Mouse (Mus musculus) ES-E14 (cell line): ENCODE data around the gene Gm3045. TPM values are rescaled to one million over a fixed set of nuclear protein-coding genes. Genes with fewer than 3 reads are reported as not detected.

Source experiments
- DNase-seq: peaks from one replicate; pipeline ENCODE4 v3.0.0-alpha.2; 2013; ENCODE audit warnings: low read depth, low spot score
- H3K27ac ChIP-seq: 2 replicates; pipeline ENCODE4 v1.5.1; 2012; ENCODE audit warnings: low read depth, mild to moderate bottlenecking, low read length, moderate library complexity, mixed read lengths; ENCODE audit not compliant: poor library complexity, insufficient read depth, severe bottlenecking
- H3K36me3 ChIP-seq: 2 replicates; pipeline ENCODE4 v1.6.1; 2012; ENCODE audit warnings: mild to moderate bottlenecking, low read length, moderate library complexity, mixed read lengths; ENCODE audit not compliant: control insufficient read depth, poor library complexity, insufficient read depth, severe bottlenecking
- H3K4me1 ChIP-seq, 2 experiments: fragments of 150-350 bp in 1 of 2; sonication (generic) in 1 of 2; 2 replicates each; pipeline ENCODE4 v1.6.1; 2012; ENCODE audit warnings: low read length in 2 of 2, mild to moderate bottlenecking in 1 of 2, mixed read lengths in 1 of 2; ENCODE audit not compliant: control insufficient read depth in 2 of 2, insufficient read depth in 2 of 2, poor library complexity in 1 of 2
- H3K4me3 ChIP-seq, 2 experiments: fragments of 150-350 bp in 1 of 2; sonication (generic) in 1 of 2; 2 replicates each; pipeline ENCODE4 v1.5.1; 2012; ENCODE audit warnings: low read length in 2 of 2, low read depth in 1 of 2, mild to moderate bottlenecking in 1 of 2, mixed read lengths in 1 of 2; ENCODE audit not compliant: insufficient read depth in 1 of 2, poor library complexity in 1 of 2, severe bottlenecking in 1 of 2
- H3K9ac ChIP-seq: 2 replicates; pipeline ENCODE4 v1.6.1; 2012; ENCODE audit warnings: low read depth, mild to moderate bottlenecking, low read length, mixed read lengths; ENCODE audit not compliant: poor library complexity, insufficient read depth, severe bottlenecking
- H3K9me3 ChIP-seq: fragments of 150-350 bp; sonication (generic); 2 replicates; pipeline ENCODE4 v1.6.1; 2012; ENCODE audit warnings: low read depth, mild to moderate bottlenecking, low read length; ENCODE audit not compliant: control insufficient read depth, insufficient read depth
- CHD2 ChIP-seq: IDR thresholded peaks from 2 replicates; pipeline ENCODE4 v1.6.1; 2014; ENCODE audit warnings: mild to moderate bottlenecking, low read depth, low read length, inconsistent platforms
- HCFC1 ChIP-seq: IDR thresholded peaks from 2 replicates; pipeline ENCODE4 v1.6.1; 2012; ENCODE audit warnings: low read length, inconsistent platforms, borderline replicate concordance; ENCODE audit not compliant: insufficient read depth
- MAFK ChIP-seq: IDR thresholded peaks from 2 replicates; pipeline ENCODE4 v1.6.1; 2014; ENCODE audit warnings: mild to moderate bottlenecking, low read depth, low read length, inconsistent platforms; ENCODE audit not compliant: insufficient read depth
- ZC3H11A ChIP-seq: IDR thresholded peaks from 2 replicates; pipeline ENCODE4 v1.6.1; 2012; ENCODE audit warnings: low read depth, mild to moderate bottlenecking, inconsistent platforms, low read length, borderline replicate concordance
- ZNF384 ChIP-seq: IDR thresholded peaks from 2 replicates; pipeline ENCODE4 v1.6.1; 2012; ENCODE audit warnings: low read depth, low read length, inconsistent platforms
- in situ Hi-C, 2 experiments: fragments of 600-800 bp; cut with MboI; formaldehyde crosslinking; loops; one replicate each; pipeline ENCODE4 v1.15.1; 2025; ENCODE audit warnings: low sequenced_read_pairs in 2 of 2, inconsistent platforms in 1 of 2; ENCODE audit not compliant: unreplicated experiment in 2 of 2
- total RNA-seq: library from RNA; depleted of rRNA; stranded (reverse); fragments of 300-350 nt; gene quantifications from 2 replicates; pipeline ENCODE4 v1.2.3, GENCODE M21; 2012

Gm3045 gene
- total RNA-seq, 1 experiment: not detected

DNA sequence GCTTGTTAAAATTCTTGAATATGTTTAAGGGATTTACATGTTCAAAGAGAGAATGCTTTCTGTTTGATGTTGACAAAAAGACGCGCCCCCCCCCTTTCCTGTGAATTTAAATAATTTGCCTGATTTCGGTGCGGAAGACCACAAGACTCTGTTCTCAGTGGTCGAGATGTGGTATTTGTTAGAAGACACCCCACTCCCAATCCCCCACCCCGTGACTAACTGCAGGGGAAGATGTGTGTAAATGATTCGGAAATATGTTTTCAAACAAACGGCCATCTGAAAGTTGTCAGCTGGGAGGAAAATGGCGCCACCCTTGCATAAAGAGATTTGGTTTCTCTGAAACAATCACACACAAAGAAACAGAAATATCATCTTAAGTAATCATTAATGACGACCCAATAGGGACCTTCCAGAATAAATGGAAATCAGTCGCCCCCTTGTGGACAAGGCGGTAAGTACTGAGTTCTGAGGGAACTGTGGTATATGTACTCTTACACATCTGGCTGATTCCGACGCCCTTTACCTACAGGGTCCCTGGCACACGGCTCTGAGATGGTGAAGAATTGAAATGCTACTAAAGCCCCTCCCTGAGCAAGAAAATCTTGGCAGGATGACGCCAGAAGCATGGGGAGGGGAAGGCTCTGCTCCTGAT, 4.2 kb upstream of the Gm3045 start:
- no peak overlapping the region for H3K9ac ChIP-seq
- in situ Hi-C loops: no loop called here
- no peak overlapping the region for H3K27ac ChIP-seq
- TF ChIP-seq ZC3H11A (peak; percentile 28; the same call in 1 of the 2 replicates), MAFK (no peak)
- no peaks in the 10 kb centered on the region for H3K36me3 ChIP-seq
- H3K4me3 ChIP-seq: no peak overlapping the region
- no peaks in the 10 kb centered on the region for H3K9me3 ChIP-seq
- peak; percentile 75 for DNase-seq
- H3K4me1 ChIP-seq: peaks cover 0 to 4% of the 10 kb centered on the region in 2 experiments; a peak in 1 of 4 replicates

DNA sequence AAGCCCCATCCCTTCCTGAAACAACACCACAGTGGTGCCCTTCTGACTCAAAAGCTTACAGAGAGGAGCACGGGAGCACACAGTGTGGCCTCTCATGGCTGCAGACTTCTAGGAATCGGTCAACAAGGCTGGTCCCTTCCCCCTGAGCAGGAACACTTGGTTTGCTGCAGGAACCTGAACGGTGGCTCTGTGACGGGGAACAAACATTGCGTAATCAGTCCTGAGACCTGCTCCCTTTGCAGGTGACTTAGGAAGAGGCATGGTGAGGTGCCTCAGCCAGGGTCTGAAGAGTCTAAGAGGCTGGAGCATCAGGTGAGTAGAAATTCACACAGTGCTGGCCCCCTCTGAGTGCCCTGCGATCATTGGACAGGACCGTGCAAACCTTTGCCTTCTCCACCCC, 463 bp upstream of the Gm3045 start:
- no peak overlapping the region for H3K9ac ChIP-seq
- in situ Hi-C loops: loop anchor here (5.0 to 25.0 kb wide), 2 partner anchors 139 to 144 kb away; partner anchors contain the start of gene Cxcl14 (in 1 of the 2)
- TF ChIP-seq ZNF384 (no peak), HCFC1 (no peak), CHD2 (no peak), MAFK (no peak), ZC3H11A (no peak)
- peaks cover 2 to 5% of the 10 kb centered on the region in 2 experiments; a peak in 1 of 4 replicates for H3K4me1 ChIP-seq
- H3K9me3 ChIP-seq: no peaks in the 10 kb centered on the region
- H3K36me3 ChIP-seq: no peaks in the 10 kb centered on the region
- no peak for DNase-seq
- H3K4me3 ChIP-seq: no peak overlapping the region
- H3K27ac ChIP-seq: no peak overlapping the region

DNA sequence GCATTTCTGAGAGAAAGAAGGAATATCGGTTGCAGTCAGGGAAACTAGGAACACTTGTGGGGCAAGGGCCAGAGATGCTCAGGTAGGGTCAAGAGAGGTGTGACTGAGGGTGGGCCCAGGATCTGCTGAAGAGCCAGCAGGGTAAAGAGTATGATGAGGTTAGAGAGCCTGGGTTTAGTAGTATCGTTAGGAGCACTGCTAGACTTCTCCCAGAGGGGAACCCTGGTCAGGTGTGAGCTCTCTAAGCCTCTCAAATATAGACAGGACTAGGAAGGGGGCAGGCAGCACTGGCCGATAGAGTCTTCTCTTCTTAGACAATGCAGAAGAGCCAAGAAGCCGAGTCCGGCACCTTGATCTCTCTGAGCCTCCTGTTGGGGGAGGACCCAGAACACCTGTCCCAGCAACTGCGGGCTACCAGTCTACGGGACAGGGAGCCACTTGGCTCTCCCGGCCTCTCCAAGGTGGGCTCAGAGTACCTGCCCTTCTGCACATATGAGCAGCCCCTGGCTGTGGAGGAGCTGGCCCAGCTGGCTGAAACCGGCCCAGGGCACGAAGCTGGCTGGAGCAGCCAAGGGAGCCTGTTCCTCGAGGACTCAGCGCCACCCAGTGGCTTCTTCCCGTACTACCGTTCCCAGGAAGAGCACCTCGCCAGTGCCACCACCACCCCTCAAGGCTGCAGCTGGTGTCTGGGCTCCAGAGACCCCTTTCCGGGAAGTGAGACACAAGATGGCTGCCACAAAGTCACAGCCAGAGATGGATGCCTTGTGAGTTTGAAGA, 2.5 kb downstream of the Gm3045 start:
- Histone ChIP-seq H3K36me3 (no peaks in the 10 kb centered on the region), H3K9ac (no peak overlapping the region), H3K4me3 (no peak overlapping the region), H3K9me3 (no peaks in the 10 kb centered on the region), H3K4me1 (peaks cover 2 to 11% of the 10 kb centered on the region in 2 experiments; a peak in 1 of 4 replicates), H3K27ac (no peak overlapping the region)
- peak; percentile 68 for DNase-seq
- in situ Hi-C loops: loop anchor here (5.0 to 25.0 kb wide), 2 partner anchors 142 to 147 kb away; partner anchors contain the start of gene Cxcl14 (in 1 of the 2)
- TF ChIP-seq CHD2 (no peak), HCFC1 (no peak), ZNF384 (no peak), MAFK (no peak), ZC3H11A (no peak)

GRCm38 (mm10) chr13:56432496-56432895, 6.1 kb downstream of the Gm3045 start:
- in situ Hi-C loops: loop anchor here in 1 of 2 experiments (25.0 kb wide), 1 partner anchor 145 kb away; the partner anchor contains the start of gene Cxcl14
- Histone ChIP-seq H3K4me3 (peak overlapping the region in 1 of 2 experiments; percentile 41; a peak in 1 of 4 replicates), H3K9me3 (no peaks in the 10 kb centered on the region), H3K9ac (no peak overlapping the region), H3K27ac (no peak overlapping the region), H3K4me1 (peaks cover 2 to 14% of the 10 kb centered on the region in 2 experiments; a peak in 1 of 4 replicates), H3K36me3 (no peaks in the 10 kb centered on the region)
- no peak for DNase-seq
- TF ChIP-seq HCFC1: no peak
- no peak for TF ChIP-seq MAFK
- no peak for TF ChIP-seq CHD2
- TF ChIP-seq ZC3H11A: no peak
- no peak for TF ChIP-seq ZNF384
